Mouse (Mus musculus) spleen, adult 12 weeks (tissue): ENCODE data around the gene H1foo.

ENCODE experiments used
- DNase-seq: peaks from one replicate; pipeline ENCODE4 v3.0.0; 2022; ENCODE audit warnings: low spot score

The H1foo gene

DNA sequence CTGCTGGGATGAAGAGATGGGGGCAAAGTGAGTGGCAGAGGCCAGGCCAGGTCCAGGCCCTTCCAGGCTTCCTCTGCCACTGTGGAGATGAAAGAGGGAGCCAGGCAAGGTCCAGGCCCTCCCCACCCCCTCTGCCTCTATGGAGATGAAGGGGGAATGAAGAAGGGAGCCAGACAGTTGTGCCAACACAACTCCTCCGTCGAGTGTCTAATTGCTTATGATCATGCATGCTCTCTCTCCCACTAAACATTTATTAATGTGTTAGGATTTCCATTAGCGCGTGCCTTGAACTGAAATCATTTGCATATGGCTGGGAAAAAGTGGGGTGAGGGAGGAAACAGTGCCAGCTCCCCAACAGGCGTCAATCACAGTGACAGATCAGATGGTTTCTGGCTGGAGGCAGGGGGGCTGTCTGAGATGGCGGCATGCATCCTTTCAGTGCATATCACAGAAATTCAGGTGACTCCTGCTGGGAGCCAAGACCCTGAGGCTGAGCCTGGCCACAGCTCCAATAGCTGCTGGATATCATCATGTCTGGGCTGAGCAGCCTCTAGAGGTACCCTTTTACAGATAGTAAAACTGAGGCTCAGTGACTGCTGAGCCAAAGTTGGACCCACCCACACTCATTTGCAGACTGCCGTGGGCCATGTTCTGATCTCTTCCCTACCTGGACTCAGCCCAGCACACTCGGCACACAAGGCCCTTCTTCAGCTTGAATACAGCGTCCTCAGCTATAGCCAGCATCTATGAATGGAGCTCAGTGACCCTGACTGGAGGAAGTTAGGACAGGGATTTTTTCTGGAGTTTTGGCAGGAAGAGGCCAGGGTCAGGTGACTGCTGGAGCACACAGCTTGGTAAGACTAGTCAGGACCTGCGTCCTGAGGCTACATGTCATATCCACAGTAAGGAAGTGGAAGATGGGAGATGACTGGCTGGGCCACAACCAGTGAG is 17.2 kb upstream of the H1foo start:
- DNase-seq, result no peak

DNA sequence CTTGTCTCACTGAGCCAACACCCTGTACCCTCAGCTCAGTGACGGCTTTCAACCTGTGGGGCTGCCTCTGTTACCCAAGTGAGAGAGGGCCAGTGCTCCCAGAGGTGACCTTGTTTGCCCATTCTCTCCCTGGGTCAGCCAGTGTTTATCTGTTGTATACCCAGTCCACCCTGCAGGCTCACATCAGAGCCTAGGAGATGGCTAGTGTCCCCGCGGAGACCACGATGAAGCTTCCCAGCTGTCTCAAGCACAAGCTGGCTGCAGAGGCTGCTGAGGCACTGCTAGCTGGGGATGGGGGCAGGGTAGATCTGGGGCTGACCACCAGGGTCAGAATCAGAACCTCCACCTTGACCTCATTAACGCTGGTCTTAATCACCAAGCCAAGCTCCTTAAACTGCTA is 14.7 kb upstream of the H1foo start:
- DNase-seq, result no peak

DNA sequence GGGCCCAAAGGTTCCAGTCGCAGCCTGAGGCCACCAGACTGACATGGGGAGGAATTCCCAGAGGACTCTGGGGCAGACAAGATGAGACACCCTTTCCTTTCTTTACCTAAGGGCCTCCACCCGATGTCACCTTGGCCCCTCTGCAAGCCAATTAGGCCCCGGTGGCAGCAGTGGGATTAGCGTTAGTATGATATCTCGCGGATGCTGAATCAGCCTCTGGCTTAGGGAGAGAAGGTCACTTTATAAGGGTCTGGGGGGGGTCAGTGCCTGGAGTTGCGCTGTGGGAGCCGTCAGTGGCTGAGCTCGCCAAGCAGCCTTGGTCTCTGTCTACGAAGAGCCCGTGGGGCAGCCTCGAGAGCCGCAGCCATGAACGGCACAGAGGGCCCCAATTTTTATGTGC is 13.1 kb upstream of the H1foo start, which contains the start of gene Rho:
Gene Rho, plus strand, starts transcription at position 110 of the 400 bp plus-strand sequence.
- DNase-seq, result no peak

DNA sequence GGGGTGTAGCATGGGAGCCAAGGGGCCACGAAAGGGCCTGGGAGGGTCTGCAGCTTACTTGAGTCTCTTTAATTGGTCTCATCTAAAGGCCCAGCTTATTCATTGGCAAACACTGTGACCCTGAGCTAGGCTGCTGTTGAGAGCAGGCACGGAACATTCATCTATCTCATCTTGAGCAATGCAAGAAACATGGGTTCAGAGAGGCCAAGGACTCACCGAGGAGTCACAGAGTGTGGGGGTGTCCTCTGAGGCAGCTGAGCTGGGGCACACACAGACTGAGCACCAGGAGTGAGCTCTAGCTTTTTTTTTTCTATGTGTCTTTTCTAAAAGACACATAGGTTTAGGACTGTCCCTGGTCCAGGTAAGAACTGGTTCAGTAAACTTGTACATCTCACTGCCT is 12.3 kb upstream of the H1foo start:
- DNase-seq, result no peak

DNA sequence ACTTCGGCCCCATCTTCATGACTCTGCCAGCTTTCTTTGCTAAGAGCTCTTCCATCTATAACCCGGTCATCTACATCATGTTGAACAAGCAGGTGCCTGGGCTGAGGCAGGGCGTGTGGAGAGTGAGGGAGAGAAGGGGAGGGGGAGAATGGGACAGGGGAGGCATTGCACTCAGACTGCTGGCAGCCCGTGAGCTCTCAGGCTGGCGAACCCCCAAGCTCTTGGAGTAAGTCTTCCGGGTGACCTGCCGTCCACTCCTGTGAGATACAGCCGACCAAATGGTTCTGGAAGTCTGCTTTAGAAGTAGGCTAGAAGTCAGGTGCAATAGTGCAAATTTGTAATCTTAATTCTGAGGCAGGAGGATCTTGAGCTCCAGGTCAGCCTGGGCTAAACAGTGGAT is 9.2 kb upstream of the H1foo start:
- DNase-seq, result no peak

DNA sequence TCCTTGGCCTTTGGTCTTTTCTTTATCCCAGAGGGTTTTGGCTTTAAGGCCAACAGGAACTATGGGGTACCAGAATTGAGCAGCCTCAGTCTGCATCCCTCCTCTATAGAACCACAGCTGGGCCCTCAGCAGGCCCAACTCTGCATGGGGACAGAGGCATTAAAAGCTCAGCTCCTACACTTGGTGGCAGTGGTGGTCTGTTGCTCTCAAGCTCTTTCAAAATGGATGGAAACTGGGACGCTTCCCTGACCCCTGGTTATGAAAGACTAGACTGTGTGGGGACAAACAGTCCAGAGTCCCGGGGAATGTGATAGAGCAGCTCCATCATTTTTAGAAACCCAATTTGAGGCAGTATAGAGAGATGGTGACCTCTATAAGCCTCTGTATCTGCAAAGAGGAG is 6.7 kb upstream of the H1foo start:
- DNase-seq, result no peak

DNA sequence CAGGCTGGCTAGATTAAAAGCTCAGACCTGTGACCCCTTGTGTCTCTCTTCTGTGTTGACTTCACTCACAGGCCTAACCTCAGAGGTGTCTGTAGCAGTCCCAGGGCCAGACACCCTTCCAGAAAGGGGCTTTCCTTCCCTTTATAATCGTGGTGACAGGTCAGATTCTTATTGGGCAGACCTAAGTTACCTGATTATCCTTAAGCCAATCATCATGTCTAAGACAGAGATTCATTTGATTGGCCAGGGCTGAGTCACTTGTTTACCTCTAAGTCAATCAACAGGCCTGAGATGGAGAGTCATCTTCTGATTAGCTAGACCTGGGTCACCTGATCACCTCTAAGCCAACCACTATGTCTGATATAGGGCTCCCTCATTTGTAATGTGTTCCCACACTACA is 5.9 kb upstream of the H1foo start:
- no peak for DNase-seq

DNA sequence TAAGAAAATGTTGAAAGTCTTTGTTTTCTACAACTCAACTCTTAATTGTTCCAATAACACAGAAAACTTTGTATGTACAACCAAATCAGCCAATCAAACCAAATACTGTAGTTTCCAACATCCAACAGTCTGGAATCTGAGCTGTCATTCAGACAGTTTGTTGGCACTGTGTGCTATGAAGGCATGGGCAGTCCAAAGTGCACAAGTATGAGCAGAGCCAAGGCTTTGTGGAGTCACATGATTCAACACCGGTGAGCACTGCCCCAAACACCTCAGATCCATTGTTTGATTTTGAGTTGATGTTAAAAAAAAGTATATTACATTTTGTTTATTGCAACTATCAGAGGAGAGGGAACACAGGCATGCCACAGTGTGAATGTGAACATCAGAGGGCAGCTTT is 4.1 kb upstream of the H1foo start:
- DNase-seq, result no peak

DNA sequence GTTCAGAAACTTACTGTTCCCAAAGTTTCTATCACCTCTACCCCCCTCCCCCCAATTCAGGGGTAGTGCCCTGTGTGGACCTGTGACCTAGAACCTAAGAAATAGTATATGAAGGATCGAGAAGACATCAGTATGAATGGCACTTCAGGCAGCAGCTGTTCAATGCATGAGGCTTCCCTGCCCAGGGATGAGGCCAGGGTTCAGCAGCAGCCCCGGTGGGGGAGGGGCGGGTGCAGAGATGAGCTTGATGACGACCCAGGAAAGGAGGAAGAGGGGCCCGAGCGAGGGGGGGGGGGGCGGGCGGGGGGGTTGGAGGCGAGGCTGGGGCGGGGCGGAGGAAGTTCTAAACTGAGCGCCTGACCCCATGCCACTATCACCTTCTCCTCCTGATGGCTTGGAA is 3.6 kb upstream of the H1foo start:
- DNase-seq, result no peak

DNA sequence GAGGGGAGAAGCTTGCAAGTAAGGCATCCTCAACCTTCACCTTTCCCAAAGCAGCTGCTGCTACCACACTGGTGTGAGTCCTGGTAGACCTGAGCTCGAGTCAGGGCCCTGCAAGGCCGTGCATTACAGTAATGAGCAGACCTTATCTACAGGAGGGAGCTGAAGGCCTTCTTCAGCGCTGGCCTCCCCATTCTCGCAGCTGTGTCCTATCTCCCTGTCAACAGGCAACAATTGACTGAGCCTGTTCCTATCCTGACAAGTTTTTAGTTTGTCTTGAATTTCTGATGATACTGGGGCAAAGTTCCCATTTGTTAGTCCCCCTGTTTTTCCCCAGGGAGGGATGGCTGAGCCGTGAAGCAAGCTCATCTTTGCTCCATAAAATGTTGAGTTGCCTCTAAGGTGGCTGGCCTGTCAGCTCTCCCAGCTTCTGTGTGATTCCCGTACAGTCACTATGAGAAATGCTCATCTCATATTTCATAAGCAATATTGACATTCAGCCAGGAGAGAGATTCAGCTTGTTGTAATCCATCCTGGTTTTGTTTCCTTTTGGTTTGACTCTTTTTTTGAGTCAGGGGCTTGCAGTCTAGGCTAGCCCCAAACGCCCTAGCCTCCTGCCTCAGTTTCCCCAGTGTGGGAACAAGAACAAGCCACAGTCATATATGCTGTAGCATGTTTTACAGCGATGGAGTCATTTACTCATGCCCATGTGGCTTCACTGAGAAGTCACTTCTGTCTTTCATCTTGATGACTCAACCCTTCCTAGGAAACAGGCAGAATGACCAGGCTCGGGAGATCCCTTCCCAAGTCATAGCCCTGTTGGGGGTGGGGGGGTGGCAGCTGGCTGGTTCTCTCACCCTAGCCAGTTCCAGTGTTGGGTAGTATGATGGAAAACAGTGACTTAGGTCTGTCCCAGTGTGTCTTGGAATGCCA is 975 bp upstream of the H1foo start:
- DNase-seq, result no peak

DNA sequence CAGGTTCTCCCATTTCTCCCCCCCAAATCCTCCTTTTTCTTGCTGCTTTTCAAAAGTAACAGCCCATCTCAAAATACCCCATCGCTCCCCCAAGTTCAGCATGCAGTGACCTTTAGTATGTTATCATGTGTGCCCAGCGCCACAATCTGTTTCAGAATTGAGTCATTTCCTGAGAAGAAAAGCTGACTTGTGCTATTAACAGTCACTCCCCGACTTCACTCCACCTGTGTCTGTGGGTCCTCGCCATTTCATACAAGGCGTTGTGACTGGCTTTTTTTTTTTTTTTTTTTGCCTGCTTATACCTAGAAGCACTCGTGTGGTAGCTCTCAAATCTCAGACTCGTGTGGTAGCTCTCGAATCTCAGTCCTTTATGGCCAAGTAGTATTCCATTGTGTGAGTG is 895 bp downstream of the H1foo start:
- DNase-seq, result no peak

DNA sequence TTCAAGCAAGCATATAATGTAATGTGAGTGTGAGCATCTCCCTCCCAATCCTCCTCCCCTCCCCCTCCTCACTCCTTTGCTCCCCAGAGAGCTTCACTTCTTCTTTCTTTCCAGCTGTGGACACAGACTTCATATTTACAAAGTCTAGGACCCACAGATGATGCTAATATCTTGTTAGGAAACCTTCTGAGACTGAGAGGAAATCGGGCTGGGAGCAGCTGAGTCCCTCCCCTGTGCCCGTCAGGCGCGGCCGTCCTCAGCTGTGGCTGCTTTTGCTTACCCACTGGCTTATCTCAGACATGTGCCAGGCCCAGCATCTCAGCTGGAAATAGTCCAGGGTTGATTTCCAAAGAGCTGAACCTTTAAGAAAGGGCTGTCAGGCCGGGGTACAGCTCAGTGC is 1.7 kb downstream of the H1foo start:
- no peak for DNase-seq

DNA sequence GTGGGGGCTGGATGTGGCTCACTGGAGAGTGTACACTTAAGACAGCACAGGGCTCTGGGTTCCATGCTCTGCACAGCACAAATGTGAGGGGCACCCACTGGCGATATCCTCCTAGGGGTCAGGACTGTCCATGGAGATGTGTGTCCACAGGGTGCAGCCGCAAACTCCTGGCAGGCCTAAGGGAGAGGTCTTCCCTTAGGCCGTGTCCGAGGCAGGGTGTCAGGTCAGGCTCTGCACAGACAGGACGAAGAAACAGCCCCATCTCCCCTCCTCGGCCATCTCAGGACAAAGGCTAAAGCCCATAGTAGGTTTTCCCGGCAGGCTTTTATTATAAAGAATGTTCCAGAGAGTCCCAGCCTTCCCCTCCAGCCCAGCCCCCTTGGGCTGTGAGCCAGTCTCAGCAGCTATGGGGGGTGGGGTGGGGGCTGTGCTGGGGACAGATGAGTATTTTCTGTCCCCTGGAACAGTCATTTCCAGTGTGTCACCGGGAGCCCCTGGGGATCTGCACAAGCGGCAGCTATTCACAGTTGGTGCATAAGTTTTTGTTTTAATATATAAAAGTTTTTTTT is 9.9 kb downstream of the H1foo start:
- DNase-seq, result no peak

DNA sequence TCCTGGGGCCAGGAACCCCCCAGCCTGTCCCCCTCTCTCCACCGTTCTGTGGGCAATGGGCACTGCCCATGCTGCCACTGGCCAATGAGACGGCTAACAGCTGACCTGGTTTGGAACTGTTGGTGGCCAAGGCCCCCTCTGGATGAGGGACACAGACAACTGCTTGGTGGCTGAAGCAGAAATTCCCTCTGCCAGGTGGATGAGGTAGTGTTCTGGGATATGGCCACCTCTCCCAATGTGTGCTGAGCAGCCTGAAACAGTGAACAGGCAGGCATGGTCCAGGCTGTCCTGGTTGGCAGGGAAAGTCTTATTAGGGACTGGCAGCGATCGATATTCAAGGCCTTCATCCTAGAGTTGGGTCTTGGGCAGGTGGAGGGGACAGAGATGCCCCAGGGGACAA is 10.4 kb downstream of the H1foo start:
- DNase-seq, result no peak

DNA sequence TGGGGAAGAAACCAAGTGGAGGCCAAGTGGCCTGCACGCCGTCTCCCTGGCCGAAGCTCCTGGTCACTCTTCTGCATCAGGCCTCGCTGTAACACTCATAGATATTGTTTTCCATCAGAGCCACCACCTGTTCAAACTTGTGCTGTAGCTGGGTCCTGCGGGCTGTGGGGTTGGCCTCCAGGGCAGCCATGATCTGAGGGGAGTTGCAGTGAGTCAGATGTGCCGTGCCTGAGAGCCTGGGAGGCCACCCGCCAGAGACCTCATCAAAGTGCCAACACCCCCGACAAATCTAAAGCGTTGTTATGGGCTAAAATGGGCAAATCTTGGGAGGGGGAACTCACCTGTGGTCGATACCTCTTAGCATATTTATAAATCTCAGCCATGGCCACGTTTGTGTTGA is 10.9 kb downstream of the H1foo start:
- DNase-seq, result no peak

DNA sequence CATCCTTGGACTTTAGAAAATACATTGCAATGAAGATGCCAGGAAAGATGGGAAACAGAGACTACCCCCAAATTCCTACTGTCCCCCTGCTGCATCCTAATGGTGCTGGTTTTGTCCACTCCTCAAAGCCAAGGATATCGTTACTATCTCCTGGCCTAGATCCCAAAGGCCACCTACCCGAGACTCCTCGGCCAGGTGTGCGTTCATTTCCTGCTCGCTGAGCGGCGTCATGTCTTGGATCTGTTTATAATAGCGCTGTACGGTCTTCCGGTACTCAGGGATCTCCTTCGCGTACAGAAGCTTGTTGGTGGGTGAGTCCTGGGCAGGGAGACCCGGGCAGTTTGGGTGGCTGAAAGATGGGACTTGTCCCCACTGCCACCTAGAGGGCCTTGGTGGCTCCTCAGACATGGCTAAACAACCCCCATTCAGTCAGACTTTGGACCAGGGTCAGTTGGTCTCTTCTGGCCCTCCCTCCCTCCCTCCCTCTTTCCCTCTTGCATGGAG is 11.7 kb downstream of the H1foo start:
- no peak for DNase-seq

DNA sequence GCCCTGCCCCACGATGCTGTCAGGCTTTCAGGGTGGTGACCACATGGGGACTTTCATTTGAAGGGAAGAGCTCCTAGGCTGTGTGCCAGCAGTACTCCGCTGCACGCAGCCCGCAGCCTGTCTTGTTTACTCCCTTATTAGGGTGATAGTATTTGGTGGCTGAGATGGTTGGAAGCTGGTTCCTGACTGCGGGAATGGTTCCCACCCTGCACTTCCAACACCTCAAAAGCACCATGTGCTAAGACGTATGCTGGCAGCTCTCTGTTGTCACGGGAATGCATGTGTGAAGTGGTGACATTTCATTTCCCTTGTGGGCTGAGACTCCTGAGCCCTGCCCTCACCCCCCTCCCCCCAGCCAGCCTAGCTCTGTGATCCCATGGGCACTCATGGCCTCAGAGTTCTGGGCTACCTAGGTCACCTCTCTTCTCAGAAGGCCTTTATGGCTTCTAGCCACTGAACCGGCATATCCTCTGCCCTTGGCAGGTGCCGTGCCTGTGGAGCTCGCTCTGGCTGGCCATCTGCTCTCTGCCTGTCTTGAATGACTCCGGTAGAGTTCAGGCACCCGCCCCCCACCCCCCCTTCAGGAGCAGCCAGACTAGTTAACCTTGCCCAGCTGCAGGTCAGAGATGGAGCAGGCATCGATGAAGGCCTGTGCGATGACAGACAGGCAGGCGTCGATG is 12.3 kb downstream of the H1foo start:
- DNase-seq, result no peak

DNA sequence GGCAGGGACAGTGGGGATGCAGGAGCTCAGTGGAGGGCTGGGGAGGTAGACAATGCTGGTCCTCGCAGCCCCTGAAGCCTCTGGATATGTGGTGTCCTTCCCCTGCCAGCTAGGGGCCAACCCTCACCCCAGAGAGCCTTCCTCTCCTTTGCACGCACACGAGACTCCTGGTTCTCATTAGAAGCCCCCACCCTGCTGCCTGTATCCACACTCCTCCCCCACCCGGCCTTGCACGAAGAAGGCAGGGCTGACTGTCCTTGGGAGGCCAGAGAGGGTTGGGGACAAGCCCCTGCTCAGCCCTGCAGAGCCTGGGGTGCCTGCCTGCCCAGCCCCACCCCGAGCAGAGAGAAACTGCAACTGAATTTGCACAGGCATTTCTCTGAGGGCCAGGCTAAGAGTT is 12.9 kb downstream of the H1foo start:
- no peak for DNase-seq

DNA sequence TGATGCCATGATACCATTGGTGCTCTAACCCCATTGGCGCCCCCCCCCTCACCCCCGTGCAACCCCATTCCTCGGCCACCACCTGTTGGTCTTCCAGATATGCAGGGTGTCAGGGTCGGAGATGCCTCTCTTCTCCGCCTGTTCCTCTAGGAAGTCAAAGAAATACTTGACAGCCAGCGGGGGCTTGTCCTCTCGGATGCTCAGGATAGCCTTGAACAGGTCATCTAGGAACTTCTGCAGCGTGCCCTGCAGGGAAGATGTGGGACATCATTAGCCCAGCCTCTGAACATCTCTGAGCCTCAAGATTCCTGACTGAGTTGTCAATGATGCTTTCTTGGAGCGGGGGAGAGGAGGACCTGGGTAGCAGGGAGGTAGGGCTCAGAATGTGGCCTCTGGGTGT is 13.7 kb downstream of the H1foo start:
- no peak for DNase-seq

DNA sequence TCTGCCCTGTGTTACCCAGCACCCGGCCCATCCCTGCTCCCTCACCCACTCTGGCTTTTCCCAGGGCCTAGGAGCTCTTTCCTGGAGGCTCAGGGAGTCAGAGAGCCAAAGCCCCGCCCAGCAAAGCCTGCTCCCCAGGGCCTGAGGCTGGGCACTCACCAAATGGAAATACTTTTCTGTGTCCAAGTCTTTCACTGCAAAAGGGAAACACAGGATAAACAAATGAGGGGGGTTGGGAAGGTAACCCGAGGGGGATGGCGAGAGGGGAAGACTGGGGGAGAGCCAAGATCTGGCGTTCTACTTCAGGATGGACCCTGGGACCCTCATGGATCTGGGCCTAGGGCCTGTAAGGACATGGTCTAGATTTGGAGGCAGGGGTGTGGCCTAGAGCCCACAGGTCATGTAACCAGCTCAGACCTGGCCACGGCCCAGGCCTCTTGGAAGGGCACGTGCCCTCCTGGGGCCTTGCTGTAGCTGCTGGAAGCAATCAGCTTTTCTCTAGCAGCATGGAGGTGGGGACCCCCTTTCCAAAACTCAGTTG is 14.5 kb downstream of the H1foo start:
- no peak for DNase-seq

DNA sequence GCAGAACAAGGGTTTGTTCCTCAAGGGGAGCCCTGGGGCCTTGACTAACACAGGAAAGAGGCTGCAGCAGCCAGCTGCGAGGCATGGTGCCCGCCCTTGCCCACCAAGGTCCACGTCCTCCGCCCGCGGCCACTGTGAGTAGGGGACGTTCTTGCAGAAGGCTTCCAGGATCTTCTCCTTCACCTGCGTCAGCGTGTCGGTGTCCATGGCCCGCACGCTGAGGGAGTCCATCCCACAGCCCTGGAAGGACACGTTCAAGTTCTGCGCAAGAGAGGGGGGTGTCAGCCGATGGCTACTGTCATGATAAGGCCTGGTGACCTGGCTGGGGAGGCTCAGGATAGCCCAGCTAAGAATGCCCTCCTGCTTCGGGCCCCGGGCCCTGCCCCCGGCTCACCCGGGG is 15.6 kb downstream of the H1foo start:
- no peak for DNase-seq

DNA sequence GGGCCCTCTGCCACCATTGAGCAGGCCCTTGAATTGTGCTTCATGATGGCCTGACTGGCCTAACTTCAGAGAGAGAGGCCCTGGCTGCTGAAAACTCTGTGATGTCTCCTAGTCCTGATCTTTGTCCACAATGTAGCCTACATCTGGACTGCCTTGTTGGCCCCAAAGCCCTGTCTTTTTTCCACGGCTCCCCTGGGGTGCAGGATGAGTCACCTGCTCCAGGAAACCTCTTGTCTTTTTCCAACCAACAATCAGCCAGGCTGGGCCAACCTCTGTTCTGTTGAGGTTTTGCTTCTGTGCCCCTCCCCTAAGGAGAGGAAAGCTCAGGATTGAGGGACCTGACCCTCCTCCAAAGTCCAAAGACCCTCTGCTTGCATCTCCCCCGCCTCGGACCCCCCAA is 17.0 kb downstream of the H1foo start:
- DNase-seq, result no peak
